Mouse (Mus musculus) kidney, embryonic 14.5 days (tissue): ENCODE results near the gene Pou2f3. TPM values are rescaled to one million over a fixed set of nuclear protein-coding genes. Genes with fewer than 3 reads are reported as not detected.
A peak's percentile ranks its signal among the peaks of the same experiment; 100 is the strongest.

Experiments
- ATAC-seq: fragments of 200-750 bp; cut with Nextera tagmentation; 2 replicates; pipeline ENCODE4 v1.8.0; 2017; ENCODE audit warnings: moderate number of reproducible peaks, mild to moderate bottlenecking, moderate TSS enrichment, moderate library complexity; ENCODE audit not compliant: low FRiP score, low TSS enrichment
- H3K27ac ChIP-seq: fragments of 300-500 bp; sonication (generic); 2 replicates; pipeline ENCODE4 v1.5.1; 2014; ENCODE audit warnings: low read depth, mild to moderate bottlenecking, low read length, moderate library complexity, mixed read lengths
- H3K27me3 ChIP-seq: fragments of 300-500 bp; sonication (generic); 2 replicates; pipeline ENCODE4 v1.6.1; 2014; ENCODE audit warnings: mild to moderate bottlenecking, low read length; ENCODE audit not compliant: control insufficient read depth, insufficient read depth
- H3K36me3 ChIP-seq: fragments of 300-500 bp; sonication (generic); 2 replicates; pipeline ENCODE4 v1.6.1; 2014; ENCODE audit warnings: low read length, mixed read lengths; ENCODE audit not compliant: control insufficient read depth, insufficient read depth
- H3K4me1 ChIP-seq: fragments of 300-500 bp; sonication (generic); 2 replicates; pipeline ENCODE4 v1.6.1; 2014; ENCODE audit warnings: low read length, mixed read lengths; ENCODE audit not compliant: control insufficient read depth, insufficient read depth
- H3K4me2 ChIP-seq: fragments of 300-500 bp; sonication (generic); replicated peaks from 2 replicates; pipeline ENCODE4 v1.6.1; 2014; ENCODE audit warnings: low read depth, mild to moderate bottlenecking, low read length
- H3K4me3 ChIP-seq: fragments of 300-500 bp; sonication (generic); 2 replicates; pipeline ENCODE4 v1.5.1; 2014; ENCODE audit warnings: mild to moderate bottlenecking, low read length
- H3K9ac ChIP-seq: fragments of 300-500 bp; sonication (generic); 2 replicates; pipeline ENCODE4 v1.6.1; 2014; ENCODE audit warnings: low read depth, mild to moderate bottlenecking, low read length, moderate library complexity
- H3K9me3 ChIP-seq: fragments of 300-500 bp; sonication (generic); 2 replicates; pipeline ENCODE4 v1.6.1; 2016; ENCODE audit warnings: low read length; ENCODE audit not compliant: control insufficient read depth
- WGBS: fragments of 180-500 bp; shearing (Covaris S2); extraction: QIAGEN DNeasy Blood & Tissue Kit; methylation state at CpG from one replicate; pipeline ENCODE4 v1.1.7; 2014; 5-methylcytosine and 5-hydroxymethylcytosine counted together
- polyA plus RNA-seq: library from polyadenylated mRNA; unstranded; fragments of >200 nt; fragmentation: Nextera tagmentation; extraction: Ambion mirVana; gene quantifications from 2 replicates; pipeline ENCODE4 v1.2.1, GENCODE M21; 2014

Pou2f3 gene
- polyA plus RNA-seq, 1 experiment from 2014 or later: 0.11 TPM

DNA sequence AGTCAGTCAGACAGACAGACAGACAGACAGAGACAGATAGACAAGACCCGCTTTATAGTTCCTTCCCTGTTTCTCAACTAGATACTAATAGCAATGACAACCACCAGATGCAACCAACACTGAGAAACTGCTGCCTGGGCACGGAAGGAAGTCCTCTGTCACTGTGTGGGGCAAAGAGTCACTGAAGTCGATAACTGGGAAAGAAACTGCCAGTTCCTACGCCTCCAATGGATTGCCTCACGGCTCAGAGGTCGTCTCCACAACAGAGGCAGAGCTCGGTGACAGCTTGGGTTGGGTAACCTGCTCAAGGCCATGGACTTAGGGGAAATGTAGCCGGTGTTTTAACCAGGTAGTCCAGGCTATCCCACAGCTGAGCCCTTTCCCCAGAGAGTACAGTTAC lies 17.5 kb upstream of the Pou2f3 start:
- H3K4me1 ChIP-seq: peaks cover 43% of the 10 kb centered on the region
- H3K9me3 ChIP-seq: no peaks in the 10 kb centered on the region
- H3K27me3 ChIP-seq: no peaks in the 10 kb centered on the region
- H3K4me2 ChIP-seq: no peak overlapping the region
- WGBS: 74% methylated on average over 8 of the region's 8 CpGs
- no peak overlapping the region for H3K27ac ChIP-seq
- H3K4me3 ChIP-seq: no peak overlapping the region
- no peak for ATAC-seq
- H3K36me3 ChIP-seq: peaks cover 19% of the 10 kb centered on the region; the same call in 1 of the 2 replicates
- no peak overlapping the region for H3K9ac ChIP-seq

DNA sequence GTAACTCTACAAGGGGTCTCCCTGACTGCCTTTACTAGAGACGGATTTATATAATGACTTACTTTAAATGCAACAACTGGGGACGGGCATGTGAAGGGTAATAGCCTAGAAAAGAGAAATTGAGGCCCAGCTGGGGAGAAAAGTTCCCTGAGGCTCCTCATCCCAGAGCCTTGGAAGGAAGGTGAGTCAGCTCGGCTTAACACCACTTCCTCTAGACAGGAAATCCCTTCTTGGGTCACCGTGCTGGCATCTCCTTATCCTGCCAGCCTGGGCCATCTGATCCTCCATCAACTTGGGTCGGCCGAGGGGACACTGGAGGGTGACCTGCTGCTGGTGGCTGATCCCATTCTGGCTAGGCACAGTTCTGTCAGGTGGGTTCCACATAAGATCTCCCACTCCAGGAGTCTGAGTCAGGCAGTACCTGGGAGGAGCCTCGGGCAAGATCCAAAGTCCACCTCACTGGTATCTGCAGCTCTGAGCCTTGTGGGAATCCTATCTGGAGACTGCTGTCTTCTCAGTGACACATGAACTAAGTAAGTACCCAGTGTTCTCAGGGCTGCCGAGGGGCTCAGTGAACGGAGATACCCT lies 16.5 kb upstream of the Pou2f3 start:
- H3K4me1 ChIP-seq: peaks cover 33% of the 10 kb centered on the region
- no peaks in the 10 kb centered on the region for H3K27me3 ChIP-seq
- 47% methylated on average over 9 of the region's 9 CpGs for WGBS
- H3K4me3 ChIP-seq: no peak overlapping the region
- no peak overlapping the region; the same call in 1 of the 2 replicates for H3K9ac ChIP-seq
- peak overlapping the region; percentile 30; the same call in 1 of the 2 replicates for H3K27ac ChIP-seq
- H3K4me2 ChIP-seq: no peak overlapping the region
- no peaks in the 10 kb centered on the region for H3K9me3 ChIP-seq
- ATAC-seq: no peak
- peaks cover 28% of the 10 kb centered on the region; the same call in 1 of the 2 replicates for H3K36me3 ChIP-seq

DNA sequence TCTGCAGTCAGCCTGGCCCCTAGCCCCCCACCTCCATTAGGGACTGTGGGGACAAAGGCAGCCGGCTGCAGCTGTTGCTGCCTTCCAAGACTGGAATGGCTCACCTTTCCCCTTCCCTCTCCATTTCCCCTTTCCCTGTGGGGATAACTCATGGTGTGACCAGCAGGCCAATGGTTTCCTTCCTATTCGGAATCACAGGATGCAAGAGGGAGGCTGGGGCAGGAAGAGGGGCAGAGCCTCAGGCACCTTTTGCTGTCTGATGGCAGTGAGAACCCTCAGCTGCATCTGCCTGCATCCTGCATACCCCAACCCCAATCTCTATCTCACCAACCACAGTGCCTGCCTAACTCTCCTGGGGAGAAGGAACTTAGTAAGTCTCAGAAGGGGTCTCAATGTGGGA lies 15.3 kb upstream of the Pou2f3 start:
- Histone ChIP-seq H3K4me2 (no peak overlapping the region), H3K4me1 (peaks cover 21% of the 10 kb centered on the region), H3K27ac (peak overlapping the region; percentile 27; the same call in 1 of the 2 replicates), H3K36me3 (peaks cover 30% of the 10 kb centered on the region; the same call in 1 of the 2 replicates), H3K9ac (no peak overlapping the region), H3K27me3 (no peaks in the 10 kb centered on the region), H3K4me3 (no peak overlapping the region), H3K9me3 (no peaks in the 10 kb centered on the region)
- 16% methylated on average over 2 of the region's 2 CpGs for WGBS
- no peak for ATAC-seq

DNA sequence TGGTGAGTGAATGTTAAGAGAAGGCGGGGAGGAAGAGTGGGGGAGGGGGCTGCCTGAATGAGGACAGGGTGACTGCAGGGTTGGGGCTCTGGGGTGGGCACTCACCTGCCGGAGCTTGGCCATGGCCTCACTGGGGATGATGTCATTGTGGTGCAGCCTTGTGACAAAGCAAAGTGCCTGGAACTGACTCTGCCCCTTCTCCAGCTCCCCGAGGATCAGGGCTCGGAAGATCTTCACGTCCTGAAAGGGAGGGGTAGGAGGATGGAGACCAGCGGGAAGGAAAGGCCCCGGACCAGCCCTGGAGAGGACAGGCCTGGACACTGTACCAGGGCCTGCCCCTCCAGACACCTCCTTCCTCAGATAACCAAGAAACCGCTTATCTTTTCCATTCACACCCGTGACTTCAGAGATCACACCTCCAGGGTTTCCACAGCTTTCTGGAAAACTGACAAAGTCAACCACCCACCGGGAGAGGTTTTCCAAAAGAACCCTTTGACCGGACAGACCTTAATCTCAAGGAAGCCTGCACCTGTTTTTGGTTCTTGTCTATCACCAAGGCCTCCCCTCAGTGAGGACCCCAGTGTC lies 14.7 kb upstream of the Pou2f3 start:
- H3K36me3 ChIP-seq: peaks cover 27% of the 10 kb centered on the region; the same call in 1 of the 2 replicates
- no peak overlapping the region for H3K4me2 ChIP-seq
- peak overlapping the region; percentile 27; the same call in 1 of the 2 replicates for H3K27ac ChIP-seq
- ATAC-seq: no peak
- no peak overlapping the region for H3K4me3 ChIP-seq
- WGBS: 60% methylated on average over 11 of the region's 11 CpGs
- H3K27me3 ChIP-seq: no peaks in the 10 kb centered on the region
- no peaks in the 10 kb centered on the region for H3K9me3 ChIP-seq
- H3K4me1 ChIP-seq: peaks cover 17% of the 10 kb centered on the region
- H3K9ac ChIP-seq: no peak overlapping the region

DNA sequence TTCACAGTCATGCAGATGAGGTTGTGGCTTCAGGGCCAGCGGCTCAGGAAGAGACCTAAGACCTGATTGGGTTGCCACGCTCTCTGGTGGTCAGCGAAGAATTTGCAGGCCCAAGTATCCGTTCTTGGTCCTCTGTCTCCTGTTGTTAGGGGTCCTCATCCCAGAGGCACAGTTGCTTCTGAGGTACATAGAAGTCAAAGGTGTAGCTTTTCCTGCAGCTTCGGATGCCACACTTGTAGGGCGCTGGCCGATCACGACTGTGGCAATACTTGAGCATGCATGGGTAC lies 12.2 kb upstream of the Pou2f3 start:
- H3K4me3 ChIP-seq: no peak overlapping the region
- peaks cover 17% of the 10 kb centered on the region for H3K4me1 ChIP-seq
- H3K4me2 ChIP-seq: no peak overlapping the region
- H3K27me3 ChIP-seq: no peaks in the 10 kb centered on the region
- H3K36me3 ChIP-seq: peaks cover 23% of the 10 kb centered on the region; the same call in 1 of the 2 replicates
- no peak for ATAC-seq
- no peak overlapping the region for H3K9ac ChIP-seq
- 49% methylated on average over 8 of the region's 8 CpGs for WGBS
- H3K9me3 ChIP-seq: no peaks in the 10 kb centered on the region
- H3K27ac ChIP-seq: no peak overlapping the region

DNA sequence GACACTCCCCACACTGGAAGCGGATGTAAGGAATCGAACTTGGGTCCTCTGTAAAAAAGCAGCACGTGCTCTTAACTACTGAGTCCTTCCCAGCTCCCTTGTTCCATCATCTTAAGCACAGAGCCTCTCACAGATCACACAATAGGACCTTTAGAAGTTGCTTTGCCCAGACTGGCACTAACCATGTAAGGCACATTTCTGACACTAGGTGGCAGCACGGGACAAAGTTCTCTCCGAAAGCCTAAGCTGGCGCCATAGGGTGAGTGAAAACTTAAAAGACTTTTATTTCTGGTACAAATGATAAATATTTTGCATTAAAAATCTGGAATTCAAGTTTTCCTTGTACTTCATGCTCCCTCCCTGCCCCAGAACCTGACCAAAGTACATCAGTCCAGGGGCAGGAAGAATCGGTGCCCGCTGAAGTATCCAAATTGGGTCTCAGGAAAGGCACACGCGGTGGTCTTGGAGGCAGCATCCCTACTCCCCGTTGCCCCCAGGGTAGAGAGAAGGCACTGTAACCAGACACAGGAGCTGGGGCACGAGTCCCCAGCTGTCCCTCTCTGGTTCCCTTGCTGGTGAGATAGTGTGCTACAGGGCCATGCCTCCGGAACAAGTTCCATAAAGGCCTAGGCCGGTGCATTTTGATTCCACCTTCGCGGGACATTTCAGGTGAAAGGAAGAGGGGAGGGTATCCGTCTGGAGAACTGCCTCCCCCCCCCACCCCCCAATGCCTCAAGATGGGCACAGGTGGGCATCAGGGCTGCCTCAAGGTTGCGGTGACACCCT lies 11.7 kb upstream of the Pou2f3 start:
- Histone ChIP-seq H3K4me2 (no peak overlapping the region), H3K36me3 (peaks cover 23% of the 10 kb centered on the region; the same call in 1 of the 2 replicates), H3K27me3 (no peaks in the 10 kb centered on the region), H3K9me3 (no peaks in the 10 kb centered on the region), H3K4me3 (no peak overlapping the region), H3K9ac (no peak overlapping the region), H3K27ac (no peak overlapping the region), H3K4me1 (peaks cover 16% of the 10 kb centered on the region)
- 0 out of 2 replicates have a peak, but pooled peaks have one; percentile 37 for ATAC-seq
- WGBS: 52% methylated on average over 18 of the region's 18 CpGs

DNA sequence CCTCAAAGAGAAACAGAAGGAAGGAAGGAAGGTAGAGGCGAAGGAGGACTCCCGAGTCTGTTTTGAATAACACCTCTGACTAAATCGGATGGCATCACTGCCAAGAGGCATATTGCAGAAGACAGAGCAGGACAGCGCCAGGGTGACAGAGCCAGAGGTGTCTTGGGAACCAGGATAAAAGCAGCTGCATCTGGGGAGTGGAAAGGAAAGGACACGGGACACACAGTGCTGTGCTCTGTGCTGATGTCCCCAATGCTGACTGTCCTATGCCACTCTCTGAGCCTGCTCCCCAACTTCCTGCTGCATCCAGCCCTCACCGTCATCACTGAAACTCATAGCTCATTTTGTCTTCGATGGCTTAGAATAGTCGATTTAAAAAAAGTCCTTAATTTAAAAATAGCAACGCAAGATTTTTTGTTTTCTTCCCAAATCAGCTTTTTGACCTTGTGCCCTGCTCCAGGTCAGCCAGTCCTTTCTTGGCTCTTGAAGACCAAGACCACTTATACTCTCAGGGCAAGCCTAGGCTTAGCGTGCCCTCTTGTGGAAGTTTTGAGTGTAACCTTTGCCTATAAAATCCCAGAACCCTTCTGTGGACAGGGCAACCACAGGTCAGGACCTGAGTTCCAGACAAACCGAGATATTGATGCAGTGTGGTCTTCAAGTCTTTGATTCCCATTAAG lies 742 bp upstream of the Pou2f3 start:
- Histone ChIP-seq H3K27ac (peak overlapping the region; percentile 47), H3K4me2 (no peak overlapping the region), H3K27me3 (peaks cover 7% of the 10 kb centered on the region), H3K9me3 (no peaks in the 10 kb centered on the region), H3K9ac (no peak overlapping the region), H3K4me3 (no peak overlapping the region), H3K4me1 (peaks cover 16% of the 10 kb centered on the region), H3K36me3 (no peaks in the 10 kb centered on the region)
- WGBS: 21% methylated on average over 11 of the region's 11 CpGs
- ATAC-seq: peak; percentile 63; the same call in 1 of the 2 replicates

DNA sequence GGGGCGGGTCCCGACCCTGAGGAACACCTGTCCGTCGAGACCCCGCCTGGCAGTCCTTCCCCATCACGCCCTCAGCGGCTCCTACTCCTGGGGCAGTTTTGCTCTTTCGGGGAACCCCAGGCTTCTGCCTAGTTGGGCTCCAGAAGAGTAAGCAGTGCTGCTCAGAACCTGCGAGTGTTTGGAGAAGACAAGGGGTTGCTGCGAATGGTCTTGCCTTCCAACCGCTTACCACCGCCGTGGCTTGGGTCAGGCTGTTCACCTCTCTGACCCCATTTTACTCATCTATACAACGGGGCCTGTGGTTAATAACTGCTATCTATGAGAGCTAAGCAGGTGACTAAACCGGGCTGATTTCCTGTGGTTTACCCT lies 4.2 kb downstream of the Pou2f3 start:
- Histone ChIP-seq H3K4me2 (peak overlapping the region; percentile 53), H3K4me1 (peaks cover 23% of the 10 kb centered on the region), H3K4me3 (peak overlapping the region; percentile 41), H3K27me3 (peaks cover 37% of the 10 kb centered on the region), H3K27ac (no peak overlapping the region), H3K9ac (no peak overlapping the region; the same call in 1 of the 2 replicates), H3K9me3 (no peaks in the 10 kb centered on the region), H3K36me3 (no peaks in the 10 kb centered on the region)
- peak; percentile 13; the same call in 1 of the 2 replicates for ATAC-seq
- 1% methylated on average over 15 of the region's 15 CpGs for WGBS
